Mouse (Mus musculus): ENCODE data around the gene Gm28729. TPM values are rescaled to one million over a fixed set of nuclear protein-coding genes. Genes with fewer than 3 reads are reported as not detected.
A peak's percentile ranks its signal among the peaks of the same experiment; 100 is the strongest.
"Not testable (repeated sequence)": the region's sequence is repeated elsewhere in the genome, so short reads cannot be mapped to it uniquely, and the experiment has no call there.

Gm28729 gene
- polyA plus RNA-seq, 1 experiment from 2014 or later: not detected

- Histone ChIP-seq H3K9ac (ENCODE audit: low read length) (no peak overlapping the region), H3K4me1 (replicated peaks; ENCODE audit: control insufficient read depth, insufficient read depth, low read length) (peaks cover 6% of the 10 kb centered on the region; the same call in 1 of the 2 replicates), H3K4me2 (ENCODE audit: low read depth, low read length, severe bottlenecking) (no peak overlapping the region), H3K36me3 (ENCODE audit: control insufficient read depth, insufficient read depth, low read length) (no peaks in the 10 kb centered on the region), H3K27me3 (ENCODE audit: control insufficient read depth, insufficient read depth, low read length) (no peaks in the 10 kb centered on the region), H3K4me3 (ENCODE audit: low read depth, low read length) (no peak overlapping the region), H3K9me3 (ENCODE audit: control insufficient read depth, low read length) (no peaks in the 10 kb centered on the region), H3K27ac (ENCODE audit: low read depth, low read length) (no peak overlapping the region)
- 76% methylated on average over 4 of the region's 4 CpGs for WGBS
- no peak for ATAC-seq (replicated peaks; ENCODE audit: low FRiP score)
- no peak for DNase-seq (ENCODE audit: low spot score)
Observed at GRCm38 (mm10) chr9:96532531-96532930, 7.5 kb upstream of the Gm28729 start.

- H3K27me3 ChIP-seq (ENCODE audit: control insufficient read depth, insufficient read depth, low read length): no peaks in the 10 kb centered on the region
- no peak overlapping the region for H3K4me2 ChIP-seq (ENCODE audit: low read depth, low read length, severe bottlenecking)
- H3K27ac ChIP-seq (ENCODE audit: low read depth, low read length): no peak overlapping the region
- WGBS: 80% methylated on average over 11 of the region's 11 CpGs
- H3K4me3 ChIP-seq (ENCODE audit: low read depth, low read length): no peak overlapping the region
- H3K4me1 ChIP-seq (replicated peaks; ENCODE audit: control insufficient read depth, insufficient read depth, low read length): 0 out of 2 replicates have a peak, but pooled peaks cover 2% of the 10 kb centered on the region
- no peaks in the 10 kb centered on the region for H3K9me3 ChIP-seq (ENCODE audit: control insufficient read depth, low read length)
- DNase-seq (ENCODE audit: low spot score): peak; percentile 29
- ATAC-seq (replicated peaks; ENCODE audit: low FRiP score): no peak
- no peaks in the 10 kb centered on the region for H3K36me3 ChIP-seq (ENCODE audit: control insufficient read depth, insufficient read depth, low read length)
- no peak overlapping the region for H3K9ac ChIP-seq (ENCODE audit: low read length)
Observed at GRCm38 (mm10) chr9:96530674-96531081, 5.6 kb upstream of the Gm28729 start.

- DNase-seq (ENCODE audit: low spot score): peak; percentile 41
- 77% methylated on average over 10 of the region's 10 CpGs for WGBS
- no peak overlapping the region for H3K27ac ChIP-seq (ENCODE audit: low read depth, low read length)
Observed at GRCm38 (mm10) chr9:96529961-96530673, 5.1 kb upstream of the Gm28729 start.

GRCm38 (mm10) chr9:96526011-96526410 is 947 bp upstream of the Gm28729 start:
- no peak overlapping the region for H3K27ac ChIP-seq (ENCODE audit: low read depth, low read length)
- H3K9ac ChIP-seq (ENCODE audit: low read length): no peak overlapping the region
- H3K4me2 ChIP-seq (ENCODE audit: low read depth, low read length, severe bottlenecking): no peak overlapping the region
- DNase-seq (ENCODE audit: low spot score) (no peak), ATAC-seq (replicated peaks; ENCODE audit: low FRiP score) (no peak)
- H3K27me3 ChIP-seq (ENCODE audit: control insufficient read depth, insufficient read depth, low read length): no peaks in the 10 kb centered on the region
- H3K4me3 ChIP-seq (ENCODE audit: low read depth, low read length): no peak overlapping the region
- WGBS: 89% methylated on average over 4 of the region's 4 CpGs
- no peaks in the 10 kb centered on the region for H3K9me3 ChIP-seq (ENCODE audit: control insufficient read depth, low read length)
- 0 out of 2 replicates have a peak, but pooled peaks cover 2% of the 10 kb centered on the region for H3K4me1 ChIP-seq (replicated peaks; ENCODE audit: control insufficient read depth, insufficient read depth, low read length)
- no peaks in the 10 kb centered on the region for H3K36me3 ChIP-seq (ENCODE audit: control insufficient read depth, insufficient read depth, low read length)

More at GRCm38 (mm10) chr9:96529961-96530673, 5.1 kb upstream of the Gm28729 start:
- no peaks in the 10 kb centered on the region for H3K9me3 ChIP-seq (ENCODE audit: control insufficient read depth, low read length)
- H3K4me1 ChIP-seq (replicated peaks; ENCODE audit: control insufficient read depth, insufficient read depth, low read length): 0 out of 2 replicates have a peak, but pooled peaks cover 2% of the 10 kb centered on the region
- no peaks in the 10 kb centered on the region for H3K27me3 ChIP-seq (ENCODE audit: control insufficient read depth, insufficient read depth, low read length)
- H3K4me2 ChIP-seq (ENCODE audit: low read depth, low read length, severe bottlenecking): no peak overlapping the region
- H3K4me3 ChIP-seq (ENCODE audit: low read depth, low read length): no peak overlapping the region
- ATAC-seq (replicated peaks; ENCODE audit: low FRiP score): no peak
- H3K9ac ChIP-seq (ENCODE audit: low read length): no peak overlapping the region
- H3K36me3 ChIP-seq (ENCODE audit: control insufficient read depth, insufficient read depth, low read length): no peaks in the 10 kb centered on the region

- no peaks in the 10 kb centered on the region for H3K27me3 ChIP-seq (ENCODE audit: control insufficient read depth, insufficient read depth, low read length)
- 88% methylated on average over 5 of the region's 5 CpGs for WGBS
- ATAC-seq (replicated peaks; ENCODE audit: low FRiP score): no peak
Observed at GRCm38 (mm10) chr9:96523148-96523547, 1.9 kb downstream of the Gm28729 start.

GRCm38 (mm10) chr9:96521574-96521973 is 3.5 kb downstream of the Gm28729 start:
- H3K36me3 ChIP-seq (ENCODE audit: control insufficient read depth, insufficient read depth, low read length); H3K9ac ChIP-seq (ENCODE audit: low read length); H3K4me3 ChIP-seq (ENCODE audit: low read depth, low read length); H3K4me1 ChIP-seq (replicated peaks; ENCODE audit: control insufficient read depth, insufficient read depth, low read length); H3K4me2 ChIP-seq (ENCODE audit: low read depth, low read length, severe bottlenecking); H3K9me3 ChIP-seq (ENCODE audit: control insufficient read depth, low read length); H3K27ac ChIP-seq (ENCODE audit: low read depth, low read length); DNase-seq (ENCODE audit: low spot score); ATAC-seq (replicated peaks; ENCODE audit: low FRiP score); H3K27me3 ChIP-seq (ENCODE audit: control insufficient read depth, insufficient read depth, low read length): not testable (repeated sequence)
- 77% methylated on average over 2 of the region's 2 CpGs for WGBS

More at GRCm38 (mm10) chr9:96523148-96523547, 1.9 kb downstream of the Gm28729 start:
- no peaks in the 10 kb centered on the region for H3K4me1 ChIP-seq (replicated peaks; ENCODE audit: control insufficient read depth, insufficient read depth, low read length)
- H3K9ac ChIP-seq (ENCODE audit: low read length): no peak overlapping the region
- H3K4me3 ChIP-seq (ENCODE audit: low read depth, low read length): no peak overlapping the region
- no peaks in the 10 kb centered on the region for H3K36me3 ChIP-seq (ENCODE audit: control insufficient read depth, insufficient read depth, low read length)
- no peaks in the 10 kb centered on the region for H3K9me3 ChIP-seq (ENCODE audit: control insufficient read depth, low read length)
- no peak for DNase-seq (ENCODE audit: low spot score)
- H3K27ac ChIP-seq (ENCODE audit: low read depth, low read length): no peak overlapping the region
- no peak overlapping the region for H3K4me2 ChIP-seq (ENCODE audit: low read depth, low read length, severe bottlenecking)

GRCm38 (mm10) chr9:96517429-96517828 is 7.6 kb downstream of the Gm28729 start:
- no peak for ATAC-seq (replicated peaks; ENCODE audit: low FRiP score)
- no peaks in the 10 kb centered on the region for H3K4me1 ChIP-seq (replicated peaks; ENCODE audit: control insufficient read depth, insufficient read depth, low read length)

GRCm38 (mm10) chr9:96516806-96517205 is 8.3 kb downstream of the Gm28729 start:
- 80% methylated on average over 3 of the region's 3 CpGs for WGBS
- no peak overlapping the region for H3K4me2 ChIP-seq (ENCODE audit: low read depth, low read length, severe bottlenecking)
- H3K9me3 ChIP-seq (ENCODE audit: control insufficient read depth, low read length): no peaks in the 10 kb centered on the region
- H3K27me3 ChIP-seq (ENCODE audit: control insufficient read depth, insufficient read depth, low read length): no peaks in the 10 kb centered on the region
- H3K27ac ChIP-seq (ENCODE audit: low read depth, low read length): no peak overlapping the region
- no peaks in the 10 kb centered on the region for H3K36me3 ChIP-seq (ENCODE audit: control insufficient read depth, insufficient read depth, low read length)
- no peak overlapping the region for H3K4me3 ChIP-seq (ENCODE audit: low read depth, low read length)
- H3K4me1 ChIP-seq (replicated peaks; ENCODE audit: control insufficient read depth, insufficient read depth, low read length): no peaks in the 10 kb centered on the region
- ATAC-seq (replicated peaks; ENCODE audit: low FRiP score): no peak
- no peak for DNase-seq (ENCODE audit: low spot score)
- no peak overlapping the region for H3K9ac ChIP-seq (ENCODE audit: low read length)

More at GRCm38 (mm10) chr9:96517429-96517828, 7.6 kb downstream of the Gm28729 start:
- Histone ChIP-seq H3K9me3 (ENCODE audit: control insufficient read depth, low read length) (no peaks in the 10 kb centered on the region), H3K27ac (ENCODE audit: low read depth, low read length) (no peak overlapping the region), H3K4me3 (ENCODE audit: low read depth, low read length) (no peak overlapping the region), H3K9ac (ENCODE audit: low read length) (no peak overlapping the region), H3K4me2 (ENCODE audit: low read depth, low read length, severe bottlenecking) (no peak overlapping the region), H3K36me3 (ENCODE audit: control insufficient read depth, insufficient read depth, low read length) (no peaks in the 10 kb centered on the region), H3K27me3 (ENCODE audit: control insufficient read depth, insufficient read depth, low read length) (no peaks in the 10 kb centered on the region)
- no peak for DNase-seq (ENCODE audit: low spot score)
- WGBS: 44% methylated on average over 4 of the region's 4 CpGs

GRCm38 (mm10) chr9:96515737-96516136 is 9.3 kb downstream of the Gm28729 start:
- ATAC-seq (replicated peaks; ENCODE audit: low FRiP score): no peak
- no peak overlapping the region for H3K4me2 ChIP-seq (ENCODE audit: low read depth, low read length, severe bottlenecking)
- no peaks in the 10 kb centered on the region for H3K4me1 ChIP-seq (replicated peaks; ENCODE audit: control insufficient read depth, insufficient read depth, low read length)

More at GRCm38 (mm10) chr9:96515737-96516136, 9.3 kb downstream of the Gm28729 start:
- no peak for DNase-seq (ENCODE audit: low spot score)
- Histone ChIP-seq H3K27me3 (ENCODE audit: control insufficient read depth, insufficient read depth, low read length) (no peaks in the 10 kb centered on the region), H3K9me3 (ENCODE audit: control insufficient read depth, low read length) (no peaks in the 10 kb centered on the region), H3K36me3 (ENCODE audit: control insufficient read depth, insufficient read depth, low read length) (no peaks in the 10 kb centered on the region), H3K9ac (ENCODE audit: low read length) (no peak overlapping the region), H3K27ac (ENCODE audit: low read depth, low read length) (no peak overlapping the region), H3K4me3 (ENCODE audit: low read depth, low read length) (no peak overlapping the region)
- 94% methylated on average over 5 of the region's 5 CpGs for WGBS

Data from forebrain, embryonic 11.5 days (tissue).